Mouse (Mus musculus) ES-E14 (cell line): ENCODE data around the gene Lin7b. TPM values are rescaled to one million over a fixed set of nuclear protein-coding genes. Genes with fewer than 3 reads are reported as not detected.
A peak's percentile ranks its signal among the peaks of the same experiment; 100 is the strongest.
"Not testable (repeated sequence)": the region's sequence is repeated elsewhere in the genome, so short reads cannot be mapped to it uniquely, and the experiment has no call there.

ENCODE experiments used
- DNase-seq: peaks from one replicate; pipeline ENCODE4 v3.0.0-alpha.2; 2013; ENCODE audit warnings: low read depth, low spot score
- H3K27ac ChIP-seq: 2 replicates; pipeline ENCODE4 v1.5.1; 2012; ENCODE audit warnings: low read depth, mild to moderate bottlenecking, low read length, moderate library complexity, mixed read lengths; ENCODE audit not compliant: poor library complexity, insufficient read depth, severe bottlenecking
- H3K36me3 ChIP-seq: 2 replicates; pipeline ENCODE4 v1.6.1; 2012; ENCODE audit warnings: mild to moderate bottlenecking, low read length, moderate library complexity, mixed read lengths; ENCODE audit not compliant: control insufficient read depth, poor library complexity, insufficient read depth, severe bottlenecking
- H3K4me1 ChIP-seq, 2 experiments: fragments of 150-350 bp in 1 of 2; sonication (generic) in 1 of 2; 2 replicates each; pipeline ENCODE4 v1.6.1; 2012; ENCODE audit warnings: low read length in 2 of 2, mild to moderate bottlenecking in 1 of 2, mixed read lengths in 1 of 2; ENCODE audit not compliant: control insufficient read depth in 2 of 2, insufficient read depth in 2 of 2, poor library complexity in 1 of 2
- H3K4me3 ChIP-seq, 2 experiments: fragments of 150-350 bp in 1 of 2; sonication (generic) in 1 of 2; 2 replicates each; pipeline ENCODE4 v1.5.1; 2012; ENCODE audit warnings: low read length in 2 of 2, low read depth in 1 of 2, mild to moderate bottlenecking in 1 of 2, mixed read lengths in 1 of 2; ENCODE audit not compliant: insufficient read depth in 1 of 2, poor library complexity in 1 of 2, severe bottlenecking in 1 of 2
- H3K9ac ChIP-seq: 2 replicates; pipeline ENCODE4 v1.6.1; 2012; ENCODE audit warnings: low read depth, mild to moderate bottlenecking, low read length, mixed read lengths; ENCODE audit not compliant: poor library complexity, insufficient read depth, severe bottlenecking
- H3K9me3 ChIP-seq: fragments of 150-350 bp; sonication (generic); 2 replicates; pipeline ENCODE4 v1.6.1; 2012; ENCODE audit warnings: low read depth, mild to moderate bottlenecking, low read length; ENCODE audit not compliant: control insufficient read depth, insufficient read depth
- CHD2 ChIP-seq: IDR thresholded peaks from 2 replicates; pipeline ENCODE4 v1.6.1; 2014; ENCODE audit warnings: mild to moderate bottlenecking, low read depth, low read length, inconsistent platforms
- HCFC1 ChIP-seq: IDR thresholded peaks from 2 replicates; pipeline ENCODE4 v1.6.1; 2012; ENCODE audit warnings: low read length, inconsistent platforms, borderline replicate concordance; ENCODE audit not compliant: insufficient read depth
- MAFK ChIP-seq: IDR thresholded peaks from 2 replicates; pipeline ENCODE4 v1.6.1; 2014; ENCODE audit warnings: mild to moderate bottlenecking, low read depth, low read length, inconsistent platforms; ENCODE audit not compliant: insufficient read depth
- ZC3H11A ChIP-seq: IDR thresholded peaks from 2 replicates; pipeline ENCODE4 v1.6.1; 2012; ENCODE audit warnings: low read depth, mild to moderate bottlenecking, inconsistent platforms, low read length, borderline replicate concordance
- ZNF384 ChIP-seq: IDR thresholded peaks from 2 replicates; pipeline ENCODE4 v1.6.1; 2012; ENCODE audit warnings: low read depth, low read length, inconsistent platforms
- in situ Hi-C, 2 experiments: fragments of 600-800 bp; cut with MboI; formaldehyde crosslinking; loops; one replicate each; pipeline ENCODE4 v1.15.1; 2025; ENCODE audit warnings: low sequenced_read_pairs in 2 of 2, inconsistent platforms in 1 of 2; ENCODE audit not compliant: unreplicated experiment in 2 of 2
- total RNA-seq: library from RNA; depleted of rRNA; stranded (reverse); fragments of 300-350 nt; gene quantifications from 2 replicates; pipeline ENCODE4 v1.2.3, GENCODE M21; 2012

Lin7b gene
- total RNA-seq, 1 experiment, result 5.6 TPM

- peak within 1 kb of the TSS; percentile 81 for H3K9ac ChIP-seq
- TF ChIP-seq CHD2 (no peak), MAFK (no peak), ZC3H11A (no peak), HCFC1 (no peak), ZNF384 (no peak)
- no peaks in the 10 kb centered on the region for H3K9me3 ChIP-seq
- no peak within 1 kb of the TSS; the same call in 1 of the 2 replicates for H3K27ac ChIP-seq
- no peak for DNase-seq
- peaks cover 7 to 14% of the 10 kb centered on the region in 2 experiments; a peak in 2 of 4 replicates for H3K4me1 ChIP-seq
- no peaks in the 10 kb centered on the region for H3K36me3 ChIP-seq
- peak within 1 kb of the TSS; percentile 82 to 94 for H3K4me3 ChIP-seq
- in situ Hi-C loops, result no loop called here
These were observed 35.0 kb upstream of the Lin7b start, which contains the start of gene Kcna7 for GRCm38 (mm10) chr7:45405091-45406075. Gene Kcna7, plus strand, starts transcription at chr7:45405653.

DNA sequence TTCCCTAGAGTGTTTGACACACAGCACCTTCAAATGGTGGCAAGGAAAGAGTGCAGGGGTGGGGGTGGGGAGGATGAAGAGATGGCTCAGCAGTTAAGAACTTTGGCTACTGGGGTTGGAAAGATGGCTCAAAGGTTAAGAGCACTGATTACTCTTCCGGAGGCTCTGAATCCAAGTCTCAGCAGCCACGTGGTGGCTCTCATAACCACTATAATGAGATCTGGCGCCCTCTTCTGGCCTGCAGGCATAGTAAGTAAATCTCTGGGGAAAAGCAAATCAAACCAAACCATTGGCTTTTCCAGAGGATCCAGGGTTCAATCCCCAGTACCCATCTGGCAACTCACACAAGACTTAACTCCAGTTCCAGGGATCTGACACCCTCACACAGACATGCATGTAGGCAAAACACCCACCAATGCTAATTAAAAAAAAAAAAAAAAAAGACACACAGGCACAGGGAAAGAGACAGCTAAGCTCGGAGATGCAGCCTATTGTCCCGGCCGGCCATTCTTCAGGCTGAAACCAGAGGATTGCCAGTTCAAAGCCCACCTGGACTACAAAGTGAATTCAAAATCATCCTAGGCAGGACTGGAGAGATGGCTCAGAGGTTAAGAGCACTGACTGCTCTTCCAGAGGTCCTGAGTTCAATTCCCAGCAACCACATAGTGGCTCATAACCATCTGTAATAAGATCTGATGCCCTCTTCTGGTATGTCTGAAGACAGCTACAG is 33.3 kb upstream of the Lin7b start:
- H3K27ac ChIP-seq, result no peak overlapping the region
- peak; percentile 72 for DNase-seq
- H3K9ac ChIP-seq, result no peak overlapping the region
- H3K36me3 ChIP-seq, result no peaks in the 10 kb centered on the region
- H3K9me3 ChIP-seq, result no peaks in the 10 kb centered on the region
- in situ Hi-C loops, result no loop called here
- TF ChIP-seq CHD2 (no peak), ZNF384 (no peak), MAFK (no peak), HCFC1 (no peak), ZC3H11A (no peak)
- no peak overlapping the region for H3K4me3 ChIP-seq
- peaks cover 7 to 14% of the 10 kb centered on the region in 2 experiments; a peak in 2 of 4 replicates for H3K4me1 ChIP-seq

GRCm38 (mm10) chr7:45401521-45402085 is 31.2 kb upstream of the Lin7b start:
- no peaks in the 10 kb centered on the region for H3K9me3 ChIP-seq
- no peak for DNase-seq
- no peak overlapping the region for H3K27ac ChIP-seq
- peak overlapping the region; percentile 8; the same call in 1 of the 2 replicates for H3K9ac ChIP-seq
- TF ChIP-seq HCFC1 (no peak), MAFK (no peak)
- no peaks in the 10 kb centered on the region for H3K36me3 ChIP-seq
- in situ Hi-C loops, result no loop called here
- H3K4me1 ChIP-seq, result peaks cover 9 to 11% of the 10 kb centered on the region in 2 experiments; a peak in 1 of 4 replicates
- no peak overlapping the region for H3K4me3 ChIP-seq

- Histone ChIP-seq H3K27ac (no peak overlapping the region; the same call in 1 of the 2 replicates), H3K4me1 (peaks cover 4 to 9% of the 10 kb centered on the region in 2 experiments; a peak in 1 of 4 replicates), H3K9me3 (no peaks in the 10 kb centered on the region), H3K4me3 (no peak overlapping the region), H3K9ac (peak overlapping the region; percentile 48; the same call in 1 of the 2 replicates), H3K36me3 (peaks cover 12% of the 10 kb centered on the region)
- no peak for DNase-seq
- no peak for TF ChIP-seq ZC3H11A
- no peak for TF ChIP-seq ZNF384
- peak; percentile 67 for TF ChIP-seq MAFK
- in situ Hi-C loops, result no loop called here
These were observed 26.4 kb upstream of the Lin7b start for GRCm38 (mm10) chr7:45396787-45397186.

DNA sequence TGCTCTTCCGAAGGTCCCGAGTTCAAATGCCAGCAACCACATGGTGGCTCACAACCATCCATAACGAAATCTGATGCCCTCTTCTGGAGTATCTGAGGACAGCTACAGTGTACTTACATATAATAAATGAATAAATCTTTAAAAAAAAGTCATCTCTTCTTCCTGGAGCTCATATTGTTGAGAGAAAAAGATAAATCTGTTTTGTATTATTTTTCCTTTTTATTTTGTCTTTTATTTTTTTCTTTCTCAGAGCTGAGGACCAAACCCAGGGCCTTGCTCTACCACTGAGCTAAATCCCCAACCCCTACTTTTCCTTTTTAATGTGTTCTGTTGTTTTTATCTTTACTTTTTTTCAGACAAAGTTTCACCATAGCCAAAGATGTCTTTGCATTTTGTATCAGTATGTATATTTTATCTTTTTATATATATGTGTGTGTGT is 26.0 kb upstream of the Lin7b start:
- H3K9ac ChIP-seq, result peak overlapping the region; percentile 73; the same call in 1 of the 2 replicates
- H3K4me1 ChIP-seq, in situ Hi-C loops, DNase-seq, H3K9me3 ChIP-seq: not testable (repeated sequence)
- H3K4me3 ChIP-seq, result peak overlapping the region; percentile 58 to 60
- H3K36me3 ChIP-seq, result peaks cover 15% of the 10 kb centered on the region
- peak overlapping the region; percentile 77; the same call in 1 of the 2 replicates for H3K27ac ChIP-seq
